Mouse (Mus musculus): ENCODE data around the gene Psd4. TPM values are rescaled to one million over a fixed set of nuclear protein-coding genes. Genes with fewer than 3 reads are reported as not detected.
A peak's percentile ranks its signal among the peaks of the same experiment; 100 is the strongest.

Psd4 gene
- polyA plus RNA-seq, 1 experiment from 2014 or later, result 2.1 TPM

DNA sequence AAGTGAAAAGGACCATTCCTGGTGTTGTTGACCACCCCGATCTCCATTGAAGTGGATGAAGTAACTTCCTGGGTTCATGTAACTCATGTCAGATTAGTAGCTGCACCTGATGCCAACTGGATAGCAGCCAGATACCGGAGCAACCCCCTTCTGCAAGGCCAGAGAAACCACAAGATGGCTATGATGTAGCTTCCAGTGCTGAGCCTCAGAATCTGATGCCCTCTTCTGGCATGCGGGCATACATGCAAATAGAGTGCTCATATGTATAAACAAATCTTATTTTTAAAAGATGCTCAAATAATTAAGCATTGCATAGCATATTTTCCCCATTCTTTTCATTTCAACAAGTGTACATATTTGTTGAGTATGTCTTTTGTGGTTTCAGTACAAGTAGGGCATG lies 3.6 kb upstream of the Psd4 start:
- no peak overlapping the region for H3K4me3 ChIP-seq
- H3K9me3 ChIP-seq, result no peaks in the 10 kb centered on the region
- 83% methylated on average over 3 of the region's 3 CpGs for WGBS
- 0 out of 2 replicates have a peak, but pooled peaks cover 8% of the 10 kb centered on the region for H3K27me3 ChIP-seq
- no peak overlapping the region for H3K4me2 ChIP-seq (replicated peaks)
- peaks cover 5% of the 10 kb centered on the region for H3K4me1 ChIP-seq
- H3K36me3 ChIP-seq, result no peaks in the 10 kb centered on the region
- H3K27ac ChIP-seq, result no peak overlapping the region
- no peak for ATAC-seq (ENCODE audit: insufficient number of reproducible peaks, insufficient read depth, low FRiP score, low TSS enrichment)
- no peak overlapping the region for H3K9ac ChIP-seq

DNA sequence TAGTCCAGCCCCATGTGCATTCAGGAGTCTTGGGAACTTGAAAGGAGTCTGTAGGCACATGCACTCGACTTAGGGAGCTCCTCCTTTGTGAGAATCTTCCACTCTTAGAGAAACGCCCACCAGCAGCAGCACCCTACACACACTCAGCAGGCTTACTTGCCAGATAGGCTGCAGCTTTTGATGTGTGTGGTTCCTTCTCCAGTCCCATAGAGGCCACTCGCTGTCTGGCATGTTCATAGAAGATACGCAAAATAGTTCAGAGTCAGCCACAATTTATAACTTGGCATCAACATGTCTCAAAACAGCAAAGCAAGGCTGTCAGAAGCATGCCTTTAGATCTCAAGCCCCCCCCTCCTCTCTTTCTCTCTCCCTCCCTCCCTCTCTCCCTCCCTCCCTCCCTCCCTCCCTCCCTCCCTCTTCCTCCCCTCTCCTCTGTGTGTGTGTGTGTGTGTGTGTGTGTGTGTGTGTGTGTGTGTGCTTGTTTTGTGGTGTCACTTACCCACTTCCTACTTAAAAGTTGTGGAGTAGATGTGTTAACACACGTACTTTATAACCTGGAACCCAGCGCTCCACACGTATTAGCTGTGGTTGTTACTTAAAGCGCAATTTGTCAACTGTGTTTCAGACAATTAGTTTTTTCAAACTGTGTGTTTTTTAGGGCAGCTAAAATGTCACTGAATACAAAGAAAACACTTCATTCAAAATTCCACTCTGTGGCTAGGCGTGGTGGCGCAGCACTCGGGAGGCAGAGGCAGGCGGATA lies 985 bp upstream of the Psd4 start:
- Histone ChIP-seq H3K9me3 (no peaks in the 10 kb centered on the region), H3K27me3 (0 out of 2 replicates have a peak, but pooled peaks cover 8% of the 10 kb centered on the region), H3K4me1 (peaks cover 5% of the 10 kb centered on the region), H3K4me2 (replicated peaks) (no peak overlapping the region), H3K4me3 (no peak overlapping the region), H3K27ac (no peak overlapping the region), H3K36me3 (no peaks in the 10 kb centered on the region), H3K9ac (no peak overlapping the region)
- no peak for ATAC-seq (ENCODE audit: insufficient number of reproducible peaks, insufficient read depth, low FRiP score, low TSS enrichment)
- 78% methylated on average over 12 of the region's 12 CpGs for WGBS

DNA sequence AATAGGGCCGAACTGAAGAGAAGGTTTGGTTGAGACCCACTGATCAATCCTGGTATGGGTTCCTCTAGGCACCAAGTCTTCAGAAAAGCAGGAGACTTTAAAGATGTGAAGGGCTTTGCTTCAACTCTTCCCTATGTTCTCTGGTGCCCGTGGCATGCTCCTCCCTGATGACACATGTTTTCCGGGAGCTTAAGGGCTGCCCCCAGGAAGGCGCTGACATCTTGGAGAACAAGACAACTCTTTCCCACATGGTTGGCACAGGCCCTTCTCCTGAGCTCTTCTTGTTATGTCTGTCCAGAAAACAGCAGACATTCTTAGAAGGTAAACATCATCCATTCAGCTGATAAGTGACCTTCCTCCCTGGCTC lies 498 bp downstream of the Psd4 start:
- Histone ChIP-seq H3K9me3 (no peaks in the 10 kb centered on the region), H3K36me3 (no peaks in the 10 kb centered on the region), H3K9ac (no peak overlapping the region), H3K27ac (no peak overlapping the region), H3K27me3 (0 out of 2 replicates have a peak, but pooled peaks cover 8% of the 10 kb centered on the region), H3K4me2 (replicated peaks) (peak overlapping the region; percentile 70), H3K4me1 (peaks cover 5% of the 10 kb centered on the region), H3K4me3 (peak overlapping the region; percentile 37)
- no peak for ATAC-seq (ENCODE audit: insufficient number of reproducible peaks, insufficient read depth, low FRiP score, low TSS enrichment)
- WGBS, result 68% methylated on average over 4 of the region's 4 CpGs

DNA sequence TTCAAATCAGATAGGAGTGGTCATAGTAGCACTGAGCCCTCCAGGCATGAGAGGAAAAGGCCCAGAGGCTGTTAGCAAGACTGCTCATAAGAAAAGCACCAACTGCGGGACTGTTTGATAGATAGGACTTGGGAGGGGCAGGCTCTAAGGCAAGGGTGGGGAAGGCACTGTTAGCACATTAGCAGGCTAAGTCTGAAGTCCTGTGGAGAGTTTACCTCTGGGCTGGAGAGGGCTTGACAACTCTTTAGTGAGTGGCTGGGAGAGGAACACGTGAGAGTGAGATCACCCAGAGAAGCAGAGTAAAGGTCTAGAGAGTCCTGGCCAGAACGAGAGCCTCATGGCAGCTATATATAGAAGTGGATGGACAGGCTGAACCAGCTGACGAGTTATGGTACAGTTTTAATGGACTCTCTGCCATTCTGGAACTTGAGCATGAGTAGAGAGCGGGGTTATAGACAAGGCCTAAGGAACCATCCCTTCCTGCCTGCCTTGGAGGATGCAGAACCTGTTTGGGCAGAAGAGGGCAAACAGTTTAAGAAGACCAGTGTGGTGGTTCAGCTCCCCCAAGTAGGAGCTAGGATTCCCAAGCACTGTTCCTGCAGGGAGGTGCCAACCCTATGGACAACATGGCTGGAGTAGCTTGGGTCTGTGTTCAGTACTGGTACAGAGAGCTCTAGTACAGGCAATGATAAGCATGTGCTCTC lies 11.5 kb downstream of the Psd4 start:
- no peak overlapping the region for H3K4me2 ChIP-seq (replicated peaks)
- 80% methylated on average over 5 of the region's 5 CpGs for WGBS
- H3K27ac ChIP-seq, result no peak overlapping the region
- H3K9me3 ChIP-seq, result no peaks in the 10 kb centered on the region
- no peak overlapping the region for H3K9ac ChIP-seq
- no peaks in the 10 kb centered on the region for H3K4me1 ChIP-seq
- H3K4me3 ChIP-seq, result no peak overlapping the region
- no peaks in the 10 kb centered on the region for H3K36me3 ChIP-seq
- H3K27me3 ChIP-seq, result no peaks in the 10 kb centered on the region
- ATAC-seq (ENCODE audit: insufficient number of reproducible peaks, insufficient read depth, low FRiP score, low TSS enrichment), result 0 out of 2 replicates have a peak, but pooled peaks have one; percentile 10

DNA sequence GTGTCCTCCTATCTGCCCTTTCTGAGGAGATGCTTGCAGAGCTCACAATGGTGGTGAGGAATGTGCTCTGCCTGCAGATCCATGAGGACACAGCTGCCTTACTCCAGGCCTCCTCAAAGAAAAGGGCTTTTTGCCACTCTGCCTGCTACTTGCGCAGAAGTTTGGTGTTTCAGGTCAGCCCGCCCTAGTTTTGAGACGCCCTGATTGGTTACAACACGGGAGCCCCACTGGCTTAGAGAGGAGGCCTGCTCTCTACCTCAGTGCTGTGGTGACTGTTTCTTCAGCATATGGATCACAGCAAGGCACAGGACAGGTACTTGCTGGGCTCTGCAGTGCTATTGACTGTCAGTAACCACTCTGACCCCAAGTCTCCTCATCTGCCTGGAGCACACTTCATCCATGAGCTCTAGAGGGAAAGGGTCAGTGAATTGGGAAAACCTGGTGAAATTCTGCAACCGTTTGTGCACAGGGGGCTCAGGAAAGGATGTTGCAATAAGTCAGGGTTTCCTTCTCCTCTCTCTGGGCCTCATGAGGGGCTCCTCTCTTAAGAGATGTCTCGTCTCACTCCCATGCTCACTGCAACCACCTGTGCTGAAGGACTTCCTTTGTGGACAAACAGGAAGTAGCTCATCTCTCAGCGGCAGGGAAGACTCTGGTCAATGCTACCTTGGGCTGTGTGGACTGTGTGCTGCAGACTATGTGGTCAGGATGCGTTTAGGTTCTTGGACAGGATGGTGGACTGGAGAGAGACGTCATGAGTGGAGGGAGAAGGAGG lies 15.3 kb downstream of the Psd4 start:
- Histone ChIP-seq H3K4me3 (no peak overlapping the region), H3K9ac (no peak overlapping the region), H3K27me3 (no peaks in the 10 kb centered on the region), H3K4me1 (no peaks in the 10 kb centered on the region), H3K27ac (no peak overlapping the region), H3K36me3 (no peaks in the 10 kb centered on the region), H3K9me3 (no peaks in the 10 kb centered on the region), H3K4me2 (replicated peaks) (no peak overlapping the region)
- 67% methylated on average over 9 of the region's 9 CpGs for WGBS
- no peak for ATAC-seq (ENCODE audit: insufficient number of reproducible peaks, insufficient read depth, low FRiP score, low TSS enrichment)

DNA sequence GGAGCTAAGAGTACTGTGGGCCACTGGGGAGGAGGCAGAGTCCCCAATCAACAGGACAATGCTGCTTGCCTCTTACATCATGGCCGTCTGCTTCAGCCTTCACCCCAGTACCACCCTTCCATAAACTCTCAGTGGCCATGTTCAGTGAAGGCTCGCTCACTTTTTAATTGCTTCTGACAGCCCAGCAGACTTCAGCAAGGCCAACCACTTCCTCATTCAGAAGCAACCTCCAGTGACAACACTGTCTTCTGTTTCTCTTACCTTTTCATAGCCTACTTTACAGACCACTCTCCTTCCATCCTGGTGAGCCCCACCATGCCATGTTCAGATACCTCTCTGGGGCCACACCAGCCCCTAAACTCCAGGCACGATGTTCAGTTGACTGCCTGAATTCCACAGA lies 16.3 kb downstream of the Psd4 start:
- no peak overlapping the region for H3K27ac ChIP-seq
- no peak overlapping the region for H3K4me3 ChIP-seq
- H3K9ac ChIP-seq, result no peak overlapping the region
- no peaks in the 10 kb centered on the region for H3K27me3 ChIP-seq
- no peaks in the 10 kb centered on the region for H3K4me1 ChIP-seq
- H3K9me3 ChIP-seq, result no peaks in the 10 kb centered on the region
- no peak for ATAC-seq (ENCODE audit: insufficient number of reproducible peaks, insufficient read depth, low FRiP score, low TSS enrichment)
- H3K4me2 ChIP-seq (replicated peaks), result no peak overlapping the region
- no peaks in the 10 kb centered on the region for H3K36me3 ChIP-seq
- 73% methylated on average over 3 of the region's 3 CpGs for WGBS

DNA sequence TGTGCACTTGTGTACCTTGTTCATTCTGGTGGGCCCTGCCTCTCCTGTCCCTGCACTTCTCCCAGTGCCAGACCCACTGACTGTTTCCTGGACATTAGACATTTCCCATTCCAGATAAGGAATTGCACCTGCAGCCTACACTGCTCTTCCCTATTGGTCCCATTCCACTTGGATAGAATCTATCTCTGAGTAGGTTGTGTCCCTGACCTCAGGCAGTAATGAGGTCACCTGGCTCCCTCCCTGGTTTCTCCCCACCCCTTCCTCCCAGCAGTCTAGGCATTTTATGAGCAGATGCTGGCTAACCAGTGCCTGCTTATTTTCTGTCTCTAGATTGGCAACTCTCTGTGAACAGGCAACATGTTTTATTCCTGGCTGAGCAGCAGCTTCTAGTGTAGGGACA lies 17.0 kb downstream of the Psd4 start:
- Histone ChIP-seq H3K4me1 (no peaks in the 10 kb centered on the region), H3K27me3 (no peaks in the 10 kb centered on the region), H3K9ac (no peak overlapping the region), H3K36me3 (no peaks in the 10 kb centered on the region), H3K4me3 (no peak overlapping the region), H3K4me2 (replicated peaks) (no peak overlapping the region), H3K9me3 (no peaks in the 10 kb centered on the region), H3K27ac (no peak overlapping the region)
- no peak for ATAC-seq (ENCODE audit: insufficient number of reproducible peaks, insufficient read depth, low FRiP score, low TSS enrichment)

DNA sequence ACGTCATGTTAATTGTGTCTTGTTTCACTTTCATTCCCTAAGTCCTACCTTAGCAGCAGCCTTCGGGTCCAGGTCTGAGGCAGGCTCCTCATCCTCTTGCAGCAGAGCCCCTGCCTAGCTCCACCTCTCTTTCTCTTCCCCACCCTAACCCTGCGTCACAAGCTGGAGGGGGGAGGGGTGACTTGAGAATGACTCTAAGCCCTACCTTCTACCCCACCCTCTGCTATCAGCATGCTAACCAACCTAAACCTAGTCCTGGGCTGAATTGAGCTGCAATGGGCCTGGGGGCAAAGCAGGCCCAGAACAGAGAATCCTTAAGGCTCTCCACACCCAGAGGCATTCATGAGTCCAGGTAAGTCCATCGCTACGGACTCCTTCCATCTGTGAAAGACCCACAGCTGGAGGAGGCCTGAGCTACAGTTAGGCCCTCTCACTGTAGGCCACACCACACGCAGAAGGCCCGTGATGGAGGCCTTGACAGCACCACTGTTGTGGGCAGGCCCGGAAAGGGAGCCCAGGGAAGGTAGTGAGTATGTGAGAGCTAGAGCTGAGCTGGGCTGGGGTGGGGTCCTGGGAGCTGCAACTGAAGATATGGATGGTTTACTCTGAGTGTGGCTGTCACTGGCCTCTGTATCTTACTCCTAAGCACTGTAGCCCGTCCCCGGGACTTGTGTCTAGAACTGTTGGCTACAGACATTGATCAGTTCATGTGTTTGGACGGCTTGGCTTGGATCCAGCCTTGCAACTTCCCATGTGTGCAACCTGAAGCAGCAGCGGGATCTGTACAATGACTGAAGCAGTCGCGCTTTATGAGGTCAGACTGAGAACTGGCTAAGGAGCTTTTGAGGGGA lies 18.0 kb downstream of the Psd4 start:
- Histone ChIP-seq H3K4me2 (replicated peaks) (no peak overlapping the region), H3K27ac (no peak overlapping the region)

DNA sequence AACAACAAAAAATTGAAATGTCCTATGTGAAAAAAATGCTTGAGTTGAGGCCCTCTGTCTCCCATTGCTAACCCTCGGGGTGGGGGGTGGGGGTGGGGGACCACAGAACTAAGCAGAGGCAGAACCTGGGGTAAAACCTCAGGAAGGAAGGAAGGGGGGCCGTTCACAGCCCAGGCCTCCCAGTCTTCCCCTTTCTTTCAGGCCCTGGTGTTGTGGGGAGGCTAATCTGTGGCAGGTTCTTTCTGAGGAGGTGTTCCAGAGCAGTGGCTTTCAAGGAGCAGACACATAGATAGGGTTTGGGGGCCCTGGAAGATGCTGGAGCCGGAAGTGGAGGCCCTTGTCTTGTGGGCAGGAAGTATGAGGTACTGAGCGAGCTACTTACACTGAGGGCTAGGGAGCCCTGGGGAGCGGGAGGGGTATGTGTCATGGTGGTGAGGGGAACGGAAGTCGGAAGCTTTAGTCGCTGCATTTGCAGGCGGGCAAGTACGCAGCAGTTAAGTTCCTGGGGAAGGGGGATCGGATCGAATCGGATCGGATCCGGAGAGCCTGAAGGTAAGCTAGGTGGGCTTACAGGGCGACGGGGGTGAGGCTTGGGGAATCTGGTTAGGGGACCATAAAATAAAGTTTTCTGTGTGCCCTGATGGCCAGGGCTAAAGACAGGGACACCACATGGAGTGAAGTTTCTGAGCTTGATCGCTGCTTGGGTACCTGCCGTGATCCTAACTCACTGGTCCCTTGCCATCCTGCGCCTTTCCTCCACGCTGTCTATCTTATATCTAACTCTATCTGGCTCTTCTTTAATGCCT lies 19.0 kb downstream of the Psd4 start:
- H3K9me3 ChIP-seq, result no peaks in the 10 kb centered on the region

More for the DNA sequence above, 18.0 kb downstream of the Psd4 start:
- Histone ChIP-seq H3K9me3 (no peaks in the 10 kb centered on the region), H3K9ac (no peak overlapping the region), H3K36me3 (no peaks in the 10 kb centered on the region), H3K27me3 (no peaks in the 10 kb centered on the region), H3K4me1 (no peaks in the 10 kb centered on the region), H3K4me3 (no peak overlapping the region)
- 78% methylated on average over 14 of the region's 14 CpGs for WGBS
- ATAC-seq (ENCODE audit: insufficient number of reproducible peaks, insufficient read depth, low FRiP score, low TSS enrichment), result no peak

DNA sequence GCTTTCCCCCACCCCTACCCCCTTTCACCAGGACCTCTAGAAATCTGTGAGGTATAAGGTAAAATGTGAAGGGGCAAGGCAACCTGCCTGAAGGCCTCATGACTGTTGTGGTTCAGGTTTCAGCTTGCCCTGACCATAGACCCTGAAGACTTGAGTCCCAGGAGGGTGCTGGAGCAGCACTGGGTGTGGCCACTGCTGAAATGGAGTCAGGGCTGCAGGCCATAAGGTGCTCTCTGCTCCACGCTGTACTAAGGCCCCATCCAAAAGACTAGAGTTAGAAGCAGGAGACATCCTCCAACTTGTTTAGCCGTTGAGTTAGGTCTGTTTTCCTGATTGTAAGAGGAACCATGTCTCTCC lies 19.6 kb downstream of the Psd4 start:
- 94% methylated on average over 2 of the region's 2 CpGs for WGBS
- Histone ChIP-seq H3K27me3 (no peaks in the 10 kb centered on the region), H3K36me3 (no peaks in the 10 kb centered on the region), H3K4me2 (replicated peaks) (no peak overlapping the region), H3K4me1 (no peaks in the 10 kb centered on the region), H3K4me3 (no peak overlapping the region), H3K9me3 (no peaks in the 10 kb centered on the region), H3K9ac (no peak overlapping the region), H3K27ac (no peak overlapping the region)
- ATAC-seq (ENCODE audit: insufficient number of reproducible peaks, insufficient read depth, low FRiP score, low TSS enrichment), result no peak

More for the DNA sequence above, 19.0 kb downstream of the Psd4 start:
- ATAC-seq (ENCODE audit: insufficient number of reproducible peaks, insufficient read depth, low FRiP score, low TSS enrichment), result no peak
- no peaks in the 10 kb centered on the region for H3K4me1 ChIP-seq
- H3K4me3 ChIP-seq, result no peak overlapping the region
- H3K27ac ChIP-seq, result no peak overlapping the region
- 86% methylated on average over 21 of the region's 21 CpGs for WGBS
- no peak overlapping the region for H3K4me2 ChIP-seq (replicated peaks)
- H3K9ac ChIP-seq, result no peak overlapping the region
- H3K36me3 ChIP-seq, result no peaks in the 10 kb centered on the region
- no peaks in the 10 kb centered on the region for H3K27me3 ChIP-seq
